Mouse (Mus musculus) MEL (cell line): ENCODE measurements around the gene 4930467E23Rik. TPM values are rescaled to one million over a fixed set of nuclear protein-coding genes. Genes with fewer than 3 reads are reported as not detected.
"Not testable (repeated sequence)": the region's sequence is repeated elsewhere in the genome, so short reads cannot be mapped to it uniquely, and the experiment has no call there.

Source experiments
- DNase-seq: peaks from one replicate; pipeline ENCODE4 v3.0.0; 2011; ENCODE audit warnings: low read depth, low spot score
- H3K27ac ChIP-seq: 2 replicates; pipeline ENCODE4 v1.5.1; 2012; ENCODE audit warnings: low read depth, mild to moderate bottlenecking, control low read depth, low read length, moderate library complexity; ENCODE audit not compliant: control insufficient read depth
- H3K27me3 ChIP-seq, 2 experiments: fragments of 150-350 bp in 1 of 2; sonication (generic) in 1 of 2; 2 replicates each; pipeline ENCODE4 v1.6.1; 2012; ENCODE audit warnings: low read length in 2 of 2, mild to moderate bottlenecking in 2 of 2, improper control_type of control experiment in 1 of 2, moderate library complexity in 1 of 2; ENCODE audit not compliant: insufficient read depth in 2 of 2, control insufficient read depth in 1 of 2
- H3K36me3 ChIP-seq, 2 experiments: 2 replicates each; pipeline ENCODE4 v1.6.1; 2012 to 2014; ENCODE audit warnings: low read length in 2 of 2, improper control_type of control experiment in 1 of 2, inconsistent platforms in 1 of 2, mild to moderate bottlenecking in 1 of 2; ENCODE audit not compliant: insufficient read depth in 2 of 2, control insufficient read depth in 1 of 2
- H3K4me1 ChIP-seq, 2 experiments: fragments of 150-350 bp in 1 of 2; sonication (generic) in 1 of 2; 2 replicates each; pipeline ENCODE4 v1.6.1; 2012; ENCODE audit warnings: low read length in 2 of 2, improper control_type of control experiment in 1 of 2, mild to moderate bottlenecking in 1 of 2; ENCODE audit not compliant: insufficient read depth in 2 of 2, control insufficient read depth in 1 of 2
- H3K4me3 ChIP-seq, 2 experiments: fragments of 150-350 bp in 1 of 2; sonication (generic) in 1 of 2; 2 replicates each; pipeline ENCODE4 v1.5.1; 2012; ENCODE audit warnings: low read depth in 2 of 2, low read length in 2 of 2, mild to moderate bottlenecking in 2 of 2, moderate library complexity in 2 of 2, control low read depth in 1 of 2, improper control_type of control experiment in 1 of 2; ENCODE audit not compliant: control insufficient read depth in 1 of 2, insufficient read depth in 1 of 2
- H3K79me2 ChIP-seq: 2 replicates; pipeline ENCODE4 v1.6.1; 2012; ENCODE audit warnings: mild to moderate bottlenecking, low read length, moderate library complexity; ENCODE audit not compliant: control insufficient read depth, poor library complexity, insufficient read depth
- H3K9ac ChIP-seq: 2 replicates; pipeline ENCODE4 v1.6.1; 2012; ENCODE audit warnings: low read depth, mild to moderate bottlenecking, control low read depth, low read length, moderate library complexity; ENCODE audit not compliant: control insufficient read depth, poor library complexity, severe bottlenecking
- H3K9me3 ChIP-seq: fragments of 150-350 bp; sonication (generic); replicated peaks from 2 replicates; pipeline ENCODE4 v1.6.1; 2012; ENCODE audit warnings: mild to moderate bottlenecking, low read length, improper control_type of control experiment, moderate library complexity; ENCODE audit not compliant: insufficient read depth
- CTCF ChIP-seq, 3 experiments: IDR thresholded peaks in 2 of 3; conservative IDR thresholded peaks in 1 of 3; 2 replicates each; pipeline ENCODE4 v1.5.1; 2011 to 2012; ENCODE audit warnings: low read length in 3 of 3, low read depth in 2 of 3, mild to moderate bottlenecking in 2 of 3, improper control_type of control experiment in 1 of 3, inconsistent platforms in 1 of 3, mixed read lengths in 1 of 3, moderate library complexity in 1 of 3; ENCODE audit not compliant: control insufficient read depth in 1 of 3, insufficient read depth in 1 of 3, poor library complexity in 1 of 3, severe bottlenecking in 1 of 3
- RAD21 ChIP-seq: IDR thresholded peaks from 2 replicates; pipeline ENCODE4 v1.6.1; 2011; ENCODE audit warnings: mild to moderate bottlenecking, low read depth, low read length, improper control_type of control experiment
- SIN3A ChIP-seq: IDR thresholded peaks from 2 replicates; pipeline ENCODE4 v1.6.1; 2012; ENCODE audit warnings: low read length, improper control_type of control experiment, inconsistent platforms
- SMC3 ChIP-seq: IDR thresholded peaks from 2 replicates; pipeline ENCODE4 v1.6.1; 2011; ENCODE audit warnings: low read depth, low read length, improper control_type of control experiment
- ZC3H11A ChIP-seq: IDR thresholded peaks from 2 replicates; pipeline ENCODE4 v1.6.1; 2012; ENCODE audit warnings: low read depth, mild to moderate bottlenecking, inconsistent platforms, low read length, improper control_type of control experiment
- polyA plus RNA-seq, 2 experiments: library from polyadenylated mRNA; stranded (reverse) in 1 of 2; unstranded in 1 of 2; fragments of >175 nt in 1 of 2; fragments of >200 nt in 1 of 2; gene quantifications; 2 replicates each; pipeline versions ENCODE4 v1.2.1 to v1.2.4; 2012; ENCODE audit warnings: low replicate concordance in 2 of 2, low read depth in 1 of 2; ENCODE audit not compliant: insufficient read length in 2 of 2, insufficient read depth in 1 of 2, missing spikeins in 1 of 2
- total RNA-seq: library from RNA; depleted of rRNA; stranded (reverse); fragments of 300-350 nt; gene quantifications from 2 replicates; pipeline ENCODE4 v1.2.3, GENCODE M21; 2012

4930467E23Rik gene
- total and polyA plus RNA-seq, 3 experiments, result not detected

GRCm38 (mm10) chr8:19698123-19698522, 31.3 kb upstream of the 4930467E23Rik start:
- H3K27ac ChIP-seq, H3K27me3 ChIP-seq, DNase-seq, H3K79me2 ChIP-seq, H3K9me3 ChIP-seq, H3K9ac ChIP-seq, H3K4me3 ChIP-seq, H3K36me3 ChIP-seq, H3K4me1 ChIP-seq: not testable (repeated sequence)

- H3K27me3 ChIP-seq, H3K36me3 ChIP-seq, H3K27ac ChIP-seq, H3K9ac ChIP-seq, H3K4me1 ChIP-seq, H3K9me3 ChIP-seq, H3K4me3 ChIP-seq, H3K79me2 ChIP-seq: not testable (repeated sequence)
- DNase-seq, result peak; percentile 10
These were observed 30.7 kb upstream of the 4930467E23Rik start for GRCm38 (mm10) chr8:19698722-19699121.

GRCm38 (mm10) chr8:19701326-19701725, 28.1 kb upstream of the 4930467E23Rik start:
- not testable (repeated sequence) for H3K4me1 ChIP-seq, H3K9me3 ChIP-seq, H3K9ac ChIP-seq, H3K4me3 ChIP-seq, H3K36me3 ChIP-seq, H3K27ac ChIP-seq, H3K79me2 ChIP-seq, H3K27me3 ChIP-seq
- DNase-seq, result peak; percentile 21

- not testable (repeated sequence) for H3K4me3 ChIP-seq, H3K9me3 ChIP-seq, H3K79me2 ChIP-seq, H3K27ac ChIP-seq, H3K27me3 ChIP-seq, H3K9ac ChIP-seq, H3K36me3 ChIP-seq, H3K4me1 ChIP-seq
- DNase-seq, result peak; percentile 6
These were observed 27.1 kb upstream of the 4930467E23Rik start for GRCm38 (mm10) chr8:19702276-19702675.

- H3K27ac ChIP-seq, H3K36me3 ChIP-seq, H3K79me2 ChIP-seq, H3K4me1 ChIP-seq, H3K4me3 ChIP-seq: not testable (repeated sequence)
- TF ChIP-seq CTCF (IDR thresholded peaks at IDR 0.05 in 2 of 3, conservative IDR thresholded peaks at IDR 0.05 in 1 of 3; ENCODE audit: control insufficient read depth in 1 of 3, insufficient read depth in 1 of 3, low read depth in 2 of 3, low read length in 3 of 3, poor library complexity in 1 of 3, severe bottlenecking in 1 of 3) (peak; percentile 25 to 57 (median 51)), RAD21 (peak; percentile 49), ZC3H11A (peak; percentile 38; the same call in 1 of the 2 replicates), SIN3A (peak; percentile 18; the same call in 1 of the 2 replicates), SMC3 (peak; percentile 57)
- TF ChIP-seq, all 39 proteins: peak for 5; not testable (repeated sequence) for 34
- H3K27me3 ChIP-seq, H3K9ac ChIP-seq, H3K9me3 ChIP-seq: not testable (repeated sequence)
- peak; percentile 88 for DNase-seq
These were observed 26.2 kb upstream of the 4930467E23Rik start for GRCm38 (mm10) chr8:19702972-19703709.

DNA sequence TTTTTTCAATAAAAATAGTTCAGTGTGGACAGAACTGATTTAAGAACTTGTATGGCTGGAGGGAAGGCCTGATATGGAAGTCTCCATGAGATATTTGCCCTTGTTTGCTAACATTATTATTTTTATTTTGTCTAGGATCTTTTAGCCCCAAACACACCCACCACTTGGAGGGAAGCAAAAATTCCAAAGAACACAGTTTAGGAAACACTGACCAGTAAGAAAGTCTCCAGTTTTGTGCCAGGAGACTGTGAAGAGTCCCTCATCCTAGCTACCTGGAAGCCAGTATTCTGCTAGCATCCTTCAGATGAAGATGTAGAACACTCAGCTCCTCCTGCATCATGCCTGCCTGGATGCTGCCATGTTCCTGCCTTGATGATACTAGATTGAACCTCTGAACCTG, 25.5 kb upstream of the 4930467E23Rik start:
- H3K36me3 ChIP-seq, H3K27ac ChIP-seq, H3K79me2 ChIP-seq, H3K4me3 ChIP-seq, H3K4me1 ChIP-seq, DNase-seq, H3K27me3 ChIP-seq, H3K9me3 ChIP-seq, H3K9ac ChIP-seq: not testable (repeated sequence)
